In the genomic region with DNA sequence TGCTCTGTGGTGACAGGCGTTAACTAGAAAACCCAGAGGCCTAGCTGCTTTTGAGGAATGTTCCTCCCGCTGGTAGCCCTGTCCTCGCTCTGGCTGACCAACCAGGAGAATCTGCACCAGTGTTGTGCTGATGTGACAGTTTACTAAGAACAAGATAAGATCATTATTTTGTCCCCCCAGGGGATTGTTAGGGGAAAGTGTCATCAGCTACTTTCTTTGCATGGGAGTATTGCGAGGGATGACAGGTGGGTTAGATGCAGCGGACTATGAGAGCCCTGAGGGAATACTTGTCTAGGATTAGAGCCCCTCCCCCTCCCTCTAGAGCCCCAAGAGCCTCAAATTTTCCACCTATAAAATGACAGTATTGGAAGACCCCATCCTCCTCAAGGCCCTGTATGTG, we compare ENCODE assay signal across 23 mouse cellular contexts.
"Had no signal": no experiment of that assay in that cellular context is flagged by ENCODE, and none has a peak within 500 bp of the region (broad histone marks: within the 10 kb centered on the region; RNA-seq: fewer than 3 reads in every experiment).

No protein-coding gene starts in this region.

- H3K27ac ChIP-seq: heart, adult 2 months; heart, embryonic 13.5 days; heart, embryonic 15.5 days; hindbrain, embryonic 10.5 days; hindbrain, embryonic 12.5 days; hindbrain, embryonic 14.5 days; intestine, embryonic 15.5 days; layer of hippocampus, adult 2 months; left cerebral cortex, adult 2 months; limb, embryonic 10.5 days; limb, embryonic 12.5 days; liver, embryonic 13.5 days had no signal

- H3K36me3 ChIP-seq: heart, embryonic 13.5 days; heart, embryonic 15.5 days; hindbrain, embryonic 10.5 days; hindbrain, embryonic 12.5 days; intestine, embryonic 15.5 days; limb, embryonic 10.5 days; limb, embryonic 12.5 days; liver, embryonic 13.5 days had no signal

- H3K9me3 ChIP-seq: heart, embryonic 15.5 days; intestine, embryonic 15.5 days; limb, embryonic 10.5 days had no signal

- H3K9ac ChIP-seq: heart, embryonic 13.5 days; heart, embryonic 15.5 days; hindbrain, embryonic 12.5 days; hindbrain, embryonic 14.5 days; intestine, embryonic 15.5 days; limb, embryonic 12.5 days; liver, embryonic 13.5 days had no signal

- DNase-seq: gastrocnemius, postnatal 10 days; gastrocnemius, postnatal 25 days; heart, adult 2 months; heart, postnatal 4 days; kidney, adult 18-20 months; kidney, adult 8-10 months; kidney, postnatal 10 days; kidney, postnatal 25 days; kidney, postnatal 4 days; liver; liver, embryonic 13.5 days had no signal

- H3K4me2 ChIP-seq: heart, embryonic 11.5 days; heart, embryonic 13.5 days; heart, embryonic 15.5 days; hindbrain, embryonic 12.5 days; hindbrain, embryonic 14.5 days; intestine, embryonic 15.5 days; limb, embryonic 12.5 days; liver, embryonic 11.5 days; liver, embryonic 13.5 days had no signal

- H3K27me3 ChIP-seq: heart, embryonic 13.5 days; heart, embryonic 15.5 days; hindbrain, embryonic 12.5 days; intestine, embryonic 15.5 days; limb, embryonic 12.5 days; liver, embryonic 13.5 days had no signal

- H3K4me3 ChIP-seq: heart, adult 2 months; heart, embryonic 13.5 days; heart, embryonic 15.5 days; hindbrain, embryonic 10.5 days; hindbrain, embryonic 12.5 days; intestine, embryonic 15.5 days; layer of hippocampus, adult 2 months; left cerebral cortex, adult 2 months; limb, embryonic 10.5 days; limb, embryonic 12.5 days; liver, embryonic 13.5 days had no signal

- H3K4me1 ChIP-seq: heart, embryonic 13.5 days; heart, embryonic 15.5 days; hindbrain, embryonic 10.5 days; hindbrain, embryonic 12.5 days; intestine, embryonic 15.5 days; limb, embryonic 10.5 days; limb, embryonic 12.5 days; liver, embryonic 13.5 days had no signal
